In genomic region chr14:121053020-121053518, GRCm38 (mm10) we compare ENCODE assay signal across 8 mouse cellular contexts. TPM values are rescaled to one million over a fixed set of nuclear protein-coding genes. Genes with fewer than 3 reads are reported as not detected.
DNase-seq lines count a peak whose midpoint lies in the region; ATAC-seq and TF ChIP-seq lines count a peak whose summit lies in the region.

No protein-coding gene starts in this region.

- H3K9me3 ChIP-seq in heart, embryonic 14.5 days (ENCODE audit: control insufficient read depth, low read length) = no peaks in the 10 kb centered on the region
- H3K9me3 ChIP-seq in kidney, postnatal 0 days (replicated peaks; ENCODE audit: low read length) = no peaks in the 10 kb centered on the region

- no peaks in the 10 kb centered on the region for H3K36me3 ChIP-seq in heart, embryonic 14.5 days (ENCODE audit: control insufficient read depth, insufficient read depth, low read length)
- no peaks in the 10 kb centered on the region for H3K36me3 ChIP-seq in kidney, postnatal 0 days (ENCODE audit: insufficient read depth, low read length)

- peak overlapping the region; percentile 52 for H3K4me2 ChIP-seq in heart, embryonic 14.5 days (ENCODE audit: low read length)
- H3K4me2 ChIP-seq in kidney, postnatal 0 days (ENCODE audit: low read length) = peak overlapping the region; percentile 23

- H3K27ac ChIP-seq in brown adipose tissue, adult 24 weeks (replicated peaks; ENCODE audit: low read depth, low read length) = peak overlapping the region; percentile 30
- H3K27ac ChIP-seq in heart, embryonic 14.5 days (replicated peaks in 1 of 2; ENCODE audit: control insufficient read depth in 1 of 2, insufficient read depth in 1 of 2, low read depth in 2 of 2, low read length in 2 of 2) = peak overlapping the region in 1 of 2 experiments; percentile 67; a peak in 2 of 4 replicates
- peak overlapping the region; percentile 76 for H3K27ac ChIP-seq in kidney, postnatal 0 days

- peak overlapping the region; percentile 23; the same call in 1 of the 2 replicates for H3K4me3 ChIP-seq in brown adipose tissue, adult 24 weeks (ENCODE audit: insufficient read depth, low read depth, low read length)
- H3K4me3 ChIP-seq in heart, embryonic 14.5 days (ENCODE audit: control insufficient read depth in 1 of 2, insufficient read depth in 1 of 2, low read depth in 1 of 2, low read length in 2 of 2) = peak overlapping the region in 1 of 2 experiments; percentile 11; a peak in 1 of 4 replicates
- no peak overlapping the region for H3K4me3 ChIP-seq in kidney, postnatal 0 days (replicated peaks; ENCODE audit: low read depth, low read length)

- peak; percentile 60 for ATAC-seq in heart, embryonic 14.5 days (ENCODE audit: insufficient number of reproducible peaks, insufficient read depth, low FRiP score, low read depth)
- ATAC-seq in kidney, postnatal 0 days (replicated peaks; ENCODE audit: low FRiP score, low read depth) = peak; percentile 72

- peaks cover 12% of the 10 kb centered on the region for H3K4me1 ChIP-seq in brown adipose tissue, adult 24 weeks (ENCODE audit: control insufficient read depth, insufficient read depth, insufficient read length, low read length)
- peaks cover 16 to 43% of the 10 kb centered on the region in 2 experiments for H3K4me1 ChIP-seq in heart, embryonic 14.5 days (ENCODE audit: control insufficient read depth in 2 of 2, insufficient read depth in 2 of 2, low read length in 2 of 2)
- H3K4me1 ChIP-seq in kidney, postnatal 0 days (replicated peaks; ENCODE audit: insufficient read depth, low read length) = peaks cover 45% of the 10 kb centered on the region

- no peaks in the 10 kb centered on the region for H3K27me3 ChIP-seq in heart, embryonic 14.5 days (ENCODE audit: control insufficient read depth, insufficient read depth, low read length)
- H3K27me3 ChIP-seq in kidney, postnatal 0 days (ENCODE audit: insufficient read depth, low read length) = no peaks in the 10 kb centered on the region

- WGBS in heart, embryonic 14.5 days = 10% methylated on average over 5 of the region's 5 CpGs
- 8% methylated on average over 5 of the region's 5 CpGs for WGBS in kidney, postnatal 0 days

- TF ChIP-seq CTCF in kidney, postnatal 0 days (IDR thresholded peaks at IDR 0.05; ENCODE audit: low read depth) = no peak

- H3K9ac ChIP-seq in heart, embryonic 14.5 days (ENCODE audit: low read length) = peak overlapping the region; percentile 42
- no peak overlapping the region for H3K9ac ChIP-seq in kidney, postnatal 0 days (ENCODE audit: low read depth, low read length)

- DNase-seq in 416B (ENCODE audit: low read depth) = peak; percentile 1
- peak; percentile 91 for DNase-seq in kidney, postnatal 0 days (ENCODE audit: low spot score)
- DNase-seq in lung, postnatal 36 days = peak; percentile 77
- DNase-seq in thymus, postnatal 4 days = peak; percentile 24
- no peak for DNase-seq in layer of hippocampus, adult 9-11 months
- no peak for DNase-seq in cerebellum, postnatal 36 days

RNA-seq across cellular contexts. Expression of gene Farp1, which starts 18.1 kb away (rescaled TPM):
- 11.6 and 17.9 TPM in 2 replicates for polyA plus RNA-seq in brown adipose tissue, adult 24 weeks (2012; ENCODE audit: insufficient read depth, insufficient read length, missing spikeins)
- 19.1 and 20.4 TPM in 2 replicates for polyA plus RNA-seq in heart, embryonic 14.5 days (2014; fragmentation: Nextera tagmentation; extraction: Ambion mirVana)
- 23.4 and 25.0 TPM in 2 replicates for polyA plus RNA-seq in kidney, postnatal 0 days (2015; fragmentation: Nextera tagmentation; extraction: Ambion mirVana)

Comparison
In these comparisons a context has a peak if more than half of its experiments do, and no peak if none do; other contexts are left out.
1. DNase-seq: peak in 416B (single experiment), kidney, postnatal 0 days (single experiment), lung, postnatal 36 days (single experiment) and thymus, postnatal 4 days (single experiment); none in layer of hippocampus, adult 9-11 months (single experiment) and cerebellum, postnatal 36 days (0 of 2).